Mouse (Mus musculus) CD4-positive, CD25-positive, alpha-beta regulatory T cell, adult 2 months (primary cell): ENCODE results near the gene Doc2g.
"Not testable (repeated sequence)": the region's sequence is repeated elsewhere in the genome, so short reads cannot be mapped to it uniquely, and the experiment has no call there.

Source experiments
- DNase-seq: peaks from one replicate; pipeline ENCODE4 v3.0.0-alpha.2; 2012; ENCODE audit warnings: low read depth, low spot score

Gene Doc2g

DNA sequence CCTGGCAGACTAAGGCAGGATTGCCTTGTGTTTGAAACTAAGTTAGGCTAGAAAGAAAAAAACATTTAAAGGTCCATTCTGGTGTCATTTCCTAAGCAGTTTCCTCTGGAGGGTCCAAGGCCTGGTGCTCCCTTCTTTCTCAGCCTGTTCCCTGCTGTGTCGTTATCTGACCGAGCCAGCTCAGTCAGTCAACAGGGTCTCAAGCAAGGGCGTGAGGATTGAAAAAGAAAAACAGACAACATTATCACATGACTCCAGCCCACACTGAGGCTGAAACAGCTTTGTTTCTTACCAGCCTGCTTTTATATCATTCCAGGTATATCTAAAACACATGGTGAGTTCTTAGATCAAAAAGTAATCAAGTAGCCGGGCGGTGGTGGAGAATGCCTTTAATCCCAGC lies 12.5 kb downstream of the Doc2g start:
- no peak for DNase-seq

GRCm38 (mm10) chr19:4017921-4018587 lies 14.9 kb downstream of the Doc2g start:
- no peak for DNase-seq

- DNase-seq, result peak; percentile 80
Observed at GRCm38 (mm10) chr19:4018743-4019583, 15.8 kb downstream of the Doc2g start.

DNA sequence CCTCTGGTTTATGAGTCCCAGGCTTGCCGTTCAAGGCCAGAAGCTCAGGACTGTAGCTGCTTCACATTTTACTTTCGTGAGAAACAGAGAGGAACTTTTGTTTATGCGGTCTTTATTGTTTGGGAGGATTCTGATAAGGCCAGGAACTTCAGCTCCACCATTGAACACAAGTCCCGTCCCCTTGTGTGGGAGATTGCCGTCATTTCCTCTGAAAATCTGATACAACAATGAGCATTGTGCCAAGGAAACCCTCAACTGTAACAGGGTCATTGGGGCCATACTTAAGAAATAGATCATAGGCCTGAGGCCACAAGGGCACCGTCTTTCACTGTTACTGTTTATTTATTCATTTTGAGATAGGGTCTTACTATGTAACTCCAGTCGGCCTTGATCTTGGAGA lies 20.1 kb downstream of the Doc2g start:
- no peak for DNase-seq

DNA sequence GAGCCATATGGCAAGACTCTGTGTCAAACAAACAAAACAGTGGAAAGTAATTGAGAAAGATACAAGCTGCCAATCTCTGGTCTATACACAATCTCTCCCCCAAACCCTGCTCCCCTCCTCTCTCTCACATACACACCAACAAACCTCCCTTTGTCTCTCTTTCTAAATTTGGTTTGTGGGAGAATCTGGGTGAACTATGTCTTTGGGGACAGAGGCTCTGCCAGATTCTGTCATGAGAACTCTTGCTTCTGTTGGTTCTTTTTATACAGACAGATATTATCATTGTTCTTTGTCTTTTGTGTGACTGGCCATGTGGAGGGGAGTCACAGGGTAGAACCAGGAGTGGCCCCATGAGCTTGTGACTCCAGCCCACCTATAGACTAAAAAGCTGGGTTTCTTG lies 24.5 kb downstream of the Doc2g start:
- DNase-seq, result no peak

DNA sequence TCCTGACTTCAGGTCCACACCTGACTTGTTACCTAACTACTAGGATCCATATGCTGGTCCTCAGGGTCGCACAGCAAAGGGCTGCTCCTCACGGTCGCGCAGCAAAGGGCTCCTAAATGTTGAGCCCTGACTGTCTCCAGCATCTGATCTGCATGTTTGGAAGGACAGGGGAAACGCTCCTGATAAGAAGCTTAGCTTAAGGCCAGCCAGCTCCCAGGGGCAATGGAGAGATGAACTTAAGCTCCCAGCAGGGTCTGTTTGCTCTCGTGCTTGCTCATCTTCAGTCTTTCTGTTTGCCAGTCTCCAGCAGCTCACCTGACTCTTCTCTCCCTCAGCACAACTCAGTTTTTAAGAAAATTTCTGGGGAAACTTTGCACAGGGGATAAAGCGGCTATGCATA lies 29.6 kb downstream of the Doc2g start:
- DNase-seq, result no peak

GRCm38 (mm10) chr19:4033298-4033697 lies 30.2 kb downstream of the Doc2g start:
- DNase-seq, result no peak

DNA sequence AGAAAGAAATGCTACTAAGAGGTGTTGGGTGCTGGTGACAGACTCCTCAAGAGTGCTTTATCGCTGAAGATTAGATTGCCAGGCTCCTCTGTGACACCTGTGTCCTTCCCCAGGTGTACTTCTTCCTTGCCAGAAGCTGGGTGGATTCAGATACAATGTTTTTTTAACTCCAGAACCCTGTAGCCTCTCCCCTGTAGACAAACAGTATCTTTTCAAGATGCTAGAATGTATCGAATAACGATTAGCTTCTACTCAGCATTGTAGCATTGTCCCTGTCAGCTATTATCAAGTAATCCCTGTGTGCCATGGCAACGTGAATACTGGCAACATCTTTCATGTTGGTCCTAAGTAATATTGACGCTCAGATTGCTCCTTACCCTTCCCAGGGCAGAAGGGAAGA lies 30.6 kb downstream of the Doc2g start:
- no peak for DNase-seq

DNA sequence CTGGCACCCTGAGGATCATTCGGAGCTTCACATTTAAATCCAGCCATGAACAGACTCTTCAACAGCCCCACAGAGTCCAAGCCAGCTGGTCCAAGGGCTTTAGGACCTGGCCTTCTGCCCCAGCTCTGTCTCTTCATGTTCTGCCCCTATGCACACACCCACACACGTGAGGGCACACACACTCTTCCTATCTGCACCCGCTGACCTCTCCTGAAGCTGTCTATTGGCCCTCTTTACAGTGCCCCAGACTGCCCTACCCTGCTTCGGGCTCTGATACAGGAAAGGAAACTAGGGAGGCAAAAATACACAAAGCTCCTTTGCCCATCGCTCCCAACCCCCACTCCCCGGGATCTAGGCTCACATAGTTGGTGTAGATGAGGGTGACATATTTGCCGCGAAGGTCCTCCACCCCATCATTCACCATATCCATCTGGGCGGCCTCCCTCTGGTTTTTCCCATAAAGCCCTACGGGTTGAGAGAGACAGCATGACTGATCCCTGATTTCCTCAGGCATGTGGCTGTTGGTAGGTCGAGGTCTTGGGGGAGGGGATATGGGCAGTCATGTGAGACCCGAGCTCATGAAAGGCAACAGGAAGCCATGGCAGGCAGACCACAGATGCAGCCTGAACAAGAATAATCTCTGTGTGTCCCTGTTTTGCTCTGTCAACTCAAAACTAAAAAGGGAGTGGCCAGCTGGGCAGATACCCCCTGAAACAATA lies 33.4 kb downstream of the Doc2g start:
- no peak for DNase-seq

- DNase-seq, result not testable (repeated sequence)
Observed at GRCm38 (mm10) chr19:4037154-4037787, 34.2 kb downstream of the Doc2g start.

GRCm38 (mm10) chr19:4037788-4038232 lies 34.7 kb downstream of the Doc2g start, which contains the start of gene Gstp1:
Gene Gstp1 (minus strand): TSS chr19:4037985.
- peak; percentile 91 for DNase-seq

DNA sequence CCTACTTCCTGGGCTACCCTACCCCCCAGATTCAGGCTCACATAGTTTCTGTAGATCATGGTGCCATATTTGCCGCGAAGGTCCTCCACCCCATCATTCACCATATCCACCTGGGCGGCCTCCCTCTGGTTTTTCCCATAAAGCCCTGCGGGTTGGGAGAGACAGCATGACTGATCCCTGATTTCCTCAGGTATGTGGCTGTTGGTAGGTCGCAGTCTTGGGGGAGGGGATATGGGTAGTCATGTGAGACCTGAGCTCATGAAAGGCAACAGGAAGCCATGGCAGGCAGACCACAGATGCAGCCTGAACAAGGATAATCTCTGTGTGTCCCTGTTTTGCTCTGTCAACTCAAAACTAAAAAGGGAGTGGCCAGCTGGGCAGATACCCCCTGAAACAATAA lies 37.8 kb downstream of the Doc2g start:
- not testable (repeated sequence) for DNase-seq

DNA sequence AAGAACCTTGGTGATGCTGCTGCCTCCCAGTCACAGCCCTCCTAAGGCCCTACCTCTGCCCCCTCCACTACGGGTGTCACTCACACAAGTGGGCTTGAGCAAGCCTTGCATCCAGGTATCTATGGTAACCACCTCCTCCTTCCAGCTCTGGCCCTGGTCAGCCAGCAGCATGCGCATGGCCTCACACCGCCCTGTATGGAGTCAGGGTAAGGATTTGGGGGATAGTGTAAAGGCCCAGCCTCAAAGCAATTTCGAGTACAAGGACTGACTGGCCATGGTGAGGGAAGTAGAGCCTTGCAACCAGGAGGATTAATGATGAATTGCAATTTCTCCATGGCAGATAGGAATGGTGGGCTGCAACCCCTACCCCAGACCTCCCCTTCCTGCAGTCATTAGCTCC lies 38.4 kb downstream of the Doc2g start:
- DNase-seq, result not testable (repeated sequence)

- DNase-seq, result no peak
Observed at GRCm38 (mm10) chr19:4042124-4042523, 39.0 kb downstream of the Doc2g start.

- DNase-seq, result not testable (repeated sequence)
Observed at GRCm38 (mm10) chr19:4044109-4044508, 41.0 kb downstream of the Doc2g start.

- no peak for DNase-seq
Observed at GRCm38 (mm10) chr19:4045966-4046865, 43.1 kb downstream of the Doc2g start, which contains the start of gene Gstp2. Gene Gstp2 (minus strand): TSS chr19:4046023.

- DNase-seq, result no peak
Observed at GRCm38 (mm10) chr19:4046866-4047254, 43.7 kb downstream of the Doc2g start.

DNA sequence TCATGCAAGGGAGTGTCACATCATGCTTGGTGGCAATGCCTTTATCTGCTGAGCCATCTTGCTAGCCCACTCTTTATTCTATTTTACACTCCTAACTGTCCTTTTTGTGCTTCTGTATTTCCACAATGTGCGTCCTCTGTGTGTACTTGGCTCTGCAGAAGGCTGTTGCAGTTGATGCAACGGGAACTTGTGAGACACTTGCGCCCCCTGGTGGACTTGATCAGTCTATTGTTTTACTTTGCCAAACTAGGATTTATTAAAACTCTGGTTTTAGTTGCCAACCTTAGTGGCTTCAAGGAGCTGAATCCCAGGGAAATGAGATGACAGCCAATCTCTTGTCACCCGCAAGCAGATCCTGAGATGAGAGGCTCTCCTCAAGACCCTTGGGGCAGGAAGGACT lies 44.7 kb downstream of the Doc2g start:
- DNase-seq, result peak; percentile 94

GRCm38 (mm10) chr19:4049069-4049468 lies 46.0 kb downstream of the Doc2g start:
- DNase-seq, result not testable (repeated sequence)

DNA sequence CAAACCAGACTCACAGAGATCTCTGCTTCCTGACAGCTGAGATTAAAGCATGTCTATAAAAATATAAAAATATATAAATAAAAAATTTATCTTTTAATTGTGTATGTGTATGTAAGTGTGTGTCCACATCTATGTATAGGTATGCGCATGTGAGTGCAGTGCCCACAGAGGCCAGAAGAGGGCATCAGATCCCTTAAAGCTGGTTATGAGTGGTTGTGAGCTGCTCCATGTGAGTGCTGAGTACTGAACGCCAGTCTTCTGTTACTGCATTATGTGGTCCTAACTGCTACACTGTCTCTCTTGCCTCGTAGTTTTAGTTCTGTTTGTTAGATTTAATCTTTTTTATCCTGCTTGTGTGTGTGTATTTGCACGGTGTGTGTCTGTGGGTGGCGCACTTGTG lies 47.9 kb downstream of the Doc2g start:
- DNase-seq, result peak; percentile 47
